Comparison of ENCODE assay signal across 8 mouse cellular contexts in the genomic region with DNA sequence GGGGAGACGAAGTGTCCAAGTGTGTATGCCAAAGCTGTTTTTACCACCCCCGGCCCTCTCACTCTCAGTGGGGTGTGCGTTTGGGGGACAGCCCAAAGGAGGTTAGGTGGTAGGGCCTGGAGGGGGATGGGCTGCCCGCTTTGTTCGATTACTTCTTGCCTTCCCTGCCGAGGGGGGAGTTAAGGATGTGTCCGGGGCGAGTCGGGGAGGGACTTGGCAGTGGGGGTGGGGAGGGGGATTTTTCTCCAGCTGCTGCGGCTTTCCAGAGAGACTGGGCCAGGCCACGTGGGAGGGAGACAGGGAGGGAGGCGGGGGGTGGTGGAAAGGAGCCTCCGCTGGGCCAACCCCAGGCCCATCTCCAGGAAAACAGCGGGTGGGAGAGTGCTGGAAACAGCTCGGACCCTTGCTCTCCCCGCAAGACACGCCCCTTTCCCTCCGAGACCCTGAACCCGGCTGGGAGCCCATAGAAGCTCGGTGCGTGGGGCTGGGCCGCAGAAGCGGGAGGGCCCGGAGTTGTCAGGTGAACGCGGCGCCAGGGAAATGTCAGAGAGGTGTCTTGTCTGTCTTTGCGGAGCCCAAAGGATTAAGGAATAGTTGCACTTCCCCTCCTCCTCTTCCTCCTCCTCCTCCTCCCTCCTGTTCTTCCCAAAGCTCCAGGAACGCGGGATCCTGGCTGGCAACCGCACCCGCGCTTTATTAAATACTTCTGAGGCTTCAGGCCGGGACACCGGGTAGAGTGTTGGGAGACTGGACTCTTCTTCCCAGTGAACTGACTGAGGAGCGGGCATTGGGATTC. TPM values are rescaled to one million over a fixed set of nuclear protein-coding genes. Genes with fewer than 3 reads are reported as not detected.
DNase-seq lines count a peak whose midpoint lies in the region; ATAC-seq and TF ChIP-seq lines count a peak whose summit lies in the region.

No protein-coding gene starts in this region.

- no peak for TF ChIP-seq CTCF in stomach, postnatal 0 days (IDR thresholded peaks at IDR 0.05; ENCODE audit: low read depth)

- H3K9me3 ChIP-seq in embryonic facial prominence, embryonic 15.5 days (replicated peaks): no peaks in the 10 kb centered on the region
- no peaks in the 10 kb centered on the region; the same call in 1 of the 2 replicates for H3K9me3 ChIP-seq in hindbrain, embryonic 16.5 days (ENCODE audit: control insufficient read depth, low read length)
- no peaks in the 10 kb centered on the region for H3K9me3 ChIP-seq in midbrain, embryonic 12.5 days
- no peaks in the 10 kb centered on the region for H3K9me3 ChIP-seq in stomach, postnatal 0 days (ENCODE audit: control insufficient read depth, low read length)

- ATAC-seq in embryonic facial prominence, embryonic 15.5 days (ENCODE audit: insufficient number of reproducible peaks, low FRiP score, low TSS enrichment, low read depth): peak; percentile 82
- ATAC-seq in hindbrain, embryonic 16.5 days: peak; percentile 77
- ATAC-seq in midbrain, embryonic 12.5 days (ENCODE audit: low FRiP score, low read depth): peak; percentile 81
- peak; percentile 33 for ATAC-seq in stomach, postnatal 0 days (ENCODE audit: low FRiP score, low TSS enrichment)

- peak overlapping the region; percentile 93 for H3K9ac ChIP-seq in embryonic facial prominence, embryonic 15.5 days
- H3K9ac ChIP-seq in hindbrain, embryonic 16.5 days (ENCODE audit: low read depth, low read length): peak overlapping the region; percentile 95
- H3K9ac ChIP-seq in midbrain, embryonic 12.5 days (replicated peaks): peak overlapping the region; percentile 95
- peak overlapping the region; percentile 77 for H3K9ac ChIP-seq in stomach, postnatal 0 days (ENCODE audit: low read length)

- H3K36me3 ChIP-seq in embryonic facial prominence, embryonic 15.5 days: no peaks in the 10 kb centered on the region
- H3K36me3 ChIP-seq in hindbrain, embryonic 16.5 days (ENCODE audit: control insufficient read depth, insufficient read depth, low read length): no peaks in the 10 kb centered on the region
- no peaks in the 10 kb centered on the region for H3K36me3 ChIP-seq in midbrain, embryonic 12.5 days
- no peaks in the 10 kb centered on the region for H3K36me3 ChIP-seq in stomach, postnatal 0 days (ENCODE audit: control insufficient read depth, insufficient read depth, low read length)

- DNase-seq in left cerebral cortex, postnatal 4 days: peak; percentile 94
- no peak for DNase-seq in left cerebral cortex, adult 11 months (ENCODE audit: low spot score)
- peak; percentile 31 for DNase-seq in cerebellum, adult 11-12 months
- peak; percentile 72 for DNase-seq in stomach, postnatal 0 days (ENCODE audit: low spot score)
- DNase-seq in frontal cortex, postnatal 36 days (ENCODE audit: low spot score in 2 of 2): no peak

- no peaks in the 10 kb centered on the region for H3K27me3 ChIP-seq in embryonic facial prominence, embryonic 15.5 days
- no peaks in the 10 kb centered on the region for H3K27me3 ChIP-seq in hindbrain, embryonic 16.5 days (replicated peaks; ENCODE audit: control insufficient read depth, insufficient read depth, low read length)
- peaks cover 5% of the 10 kb centered on the region; the same call in 1 of the 2 replicates for H3K27me3 ChIP-seq in midbrain, embryonic 12.5 days
- no peaks in the 10 kb centered on the region for H3K27me3 ChIP-seq in stomach, postnatal 0 days (ENCODE audit: control insufficient read depth, insufficient read depth, low read length)

- intact Hi-C loops in left cerebral cortex, postnatal 4 days (cut with DNase I): no loop called here

- peaks cover 40% of the 10 kb centered on the region for H3K4me1 ChIP-seq in embryonic facial prominence, embryonic 15.5 days
- H3K4me1 ChIP-seq in hindbrain, embryonic 16.5 days (ENCODE audit: control insufficient read depth, insufficient read depth, low read depth, low read length): peaks cover 15% of the 10 kb centered on the region
- H3K4me1 ChIP-seq in midbrain, embryonic 12.5 days: peaks cover 25% of the 10 kb centered on the region
- peaks cover 3% of the 10 kb centered on the region; the same call in 1 of the 2 replicates for H3K4me1 ChIP-seq in stomach, postnatal 0 days (replicated peaks; ENCODE audit: control insufficient read depth, insufficient read depth)

- H3K27ac ChIP-seq in embryonic facial prominence, embryonic 15.5 days (replicated peaks): peak overlapping the region; percentile 89
- H3K27ac ChIP-seq in hindbrain, embryonic 16.5 days (ENCODE audit: low read depth, low read length): peak overlapping the region; percentile 93
- H3K27ac ChIP-seq in midbrain, embryonic 12.5 days (replicated peaks): peak overlapping the region; percentile 90
- peak overlapping the region; percentile 90 for H3K27ac ChIP-seq in stomach, postnatal 0 days (replicated peaks)

- peak overlapping the region; percentile 94 for H3K4me2 ChIP-seq in embryonic facial prominence, embryonic 15.5 days (replicated peaks)
- H3K4me2 ChIP-seq in hindbrain, embryonic 16.5 days (ENCODE audit: low read length): peak overlapping the region; percentile 70
- H3K4me2 ChIP-seq in midbrain, embryonic 12.5 days (replicated peaks): peak overlapping the region; percentile 97
- peak overlapping the region; percentile 98 for H3K4me2 ChIP-seq in stomach, postnatal 0 days (replicated peaks; ENCODE audit: low read depth)

- 2% methylated on average over 36 of the region's 36 CpGs for WGBS in embryonic facial prominence, embryonic 15.5 days
- under 1% methylated on average over 34 of the region's 36 CpGs for WGBS in hindbrain, embryonic 16.5 days
- WGBS in midbrain, embryonic 12.5 days: 1% methylated on average over 32 of the region's 36 CpGs
- WGBS in stomach, postnatal 0 days: 4% methylated on average over 36 of the region's 36 CpGs

- H3K4me3 ChIP-seq in embryonic facial prominence, embryonic 15.5 days (replicated peaks): peak overlapping the region; percentile 81
- peak overlapping the region; percentile 87 for H3K4me3 ChIP-seq in hindbrain, embryonic 16.5 days (ENCODE audit: low read length)
- H3K4me3 ChIP-seq in midbrain, embryonic 12.5 days: peak overlapping the region; percentile 83
- H3K4me3 ChIP-seq in stomach, postnatal 0 days (ENCODE audit: low read depth, low read length): peak overlapping the region; percentile 79

- TF ChIP-seq EP300 in stomach, postnatal 0 days (optimal IDR thresholded peaks at IDR 0.05): no peak

RNA-seq across cellular contexts. Expression of gene Igdcc4, which starts 1.3 kb away (rescaled TPM):
- 10 to 100 TPM; 40.6 to 42.0 TPM for total RNA-seq in left cerebral cortex, postnatal 4 days (2021)
- polyA plus RNA-seq in embryonic facial prominence, embryonic 15.5 days (2015; fragmentation: Nextera tagmentation; extraction: Ambion mirVana): 38.1 and 38.4 TPM in 2 replicates
- polyA plus RNA-seq in hindbrain, embryonic 16.5 days (2015; fragmentation: Nextera tagmentation; extraction: Ambion mirVana): 12.8 and 17.7 TPM in 2 replicates
- 18.2 and 19.5 TPM in 2 replicates for polyA plus RNA-seq in midbrain, embryonic 12.5 days (2016; fragmentation: Nextera tagmentation; extraction: Ambion mirVana)
- polyA plus RNA-seq in stomach, postnatal 0 days (2015; fragmentation: Nextera tagmentation; extraction: Ambion mirVana): 11.1 and 12.2 TPM in 2 replicates

RNA-seq across cellular contexts. Expression of gene Igdcc3, which starts 38.4 kb away (rescaled TPM):
- total RNA-seq in left cerebral cortex, postnatal 4 days (2021): 1 to 10 TPM; 5.1 to 6.0 TPM
- polyA plus RNA-seq in embryonic facial prominence, embryonic 15.5 days (2015; fragmentation: Nextera tagmentation; extraction: Ambion mirVana): 1.5 and 2.3 TPM in 2 replicates
- 4.4 and 9.0 TPM in 2 replicates for polyA plus RNA-seq in hindbrain, embryonic 16.5 days (2015; fragmentation: Nextera tagmentation; extraction: Ambion mirVana)
- 62.1 and 74.7 TPM in 2 replicates for polyA plus RNA-seq in midbrain, embryonic 12.5 days (2016; fragmentation: Nextera tagmentation; extraction: Ambion mirVana)
- 0.32 and 0.35 TPM in 2 replicates for polyA plus RNA-seq in stomach, postnatal 0 days (2015; fragmentation: Nextera tagmentation; extraction: Ambion mirVana)

Comparison
In these comparisons a context has a peak if more than half of its experiments do, and no peak if none do; other contexts are left out.
1. DNase-seq: peak in left cerebral cortex, postnatal 4 days (single experiment), cerebellum, adult 11-12 months (single experiment) and stomach, postnatal 0 days (single experiment); none in left cerebral cortex, adult 11 months (single experiment) and frontal cortex, postnatal 36 days (0 of 2).
2. Peak in every context shown above with its lines, with median percentiles within 50 percentile points of each other: ATAC-seq, H3K27ac ChIP-seq, H3K4me2 ChIP-seq, H3K4me3 ChIP-seq and H3K9ac ChIP-seq.